Comparison of ENCODE assay signal across 12 mouse cellular contexts in genomic region chr15:85710641-85711580, GRCm38 (mm10). TPM values are rescaled to one million over a fixed set of nuclear protein-coding genes. Genes with fewer than 3 reads are reported as not detected.
DNase-seq lines count a peak whose midpoint lies in the region; ATAC-seq and TF ChIP-seq lines count a peak whose summit lies in the region.
"Had no signal": no experiment of that assay in that cellular context is flagged by ENCODE, and none has a peak within 500 bp of the region (broad histone marks: within the 10 kb centered on the region; RNA-seq: fewer than 3 reads in every experiment).

No protein-coding gene starts in this region.

- H3ac ChIP-seq in myocyte (ENCODE audit: control insufficient read depth, insufficient read length) = no peak overlapping the region

- H3K27ac ChIP-seq in forebrain, embryonic 16.5 days (ENCODE audit: low read length) = no peak overlapping the region
- H3K27ac ChIP-seq in forebrain, embryonic 11.5 days (ENCODE audit: low read depth, low read length) = no peak overlapping the region
- H3K27ac ChIP-seq in kidney, embryonic 16.5 days (ENCODE audit: low read length) = no peak overlapping the region
- H3K27ac ChIP-seq in neural tube, embryonic 13.5 days (replicated peaks) = peak overlapping the region; percentile 88; the same call in 1 of the 2 replicates
- H3K27ac ChIP-seq in neural tube, embryonic 15.5 days (replicated peaks) = no peak overlapping the region
- H3K27ac ChIP-seq: embryonic facial prominence, embryonic 12.5 days; kidney, postnatal 0 days; liver, embryonic 15.5 days had no signal

- H3K4me3 ChIP-seq in forebrain, embryonic 16.5 days (replicated peaks; ENCODE audit: low read length) = no peak overlapping the region
- H3K4me3 ChIP-seq in forebrain, embryonic 11.5 days (ENCODE audit: low read depth, low read length) = no peak overlapping the region
- no peak overlapping the region for H3K4me3 ChIP-seq in kidney, embryonic 16.5 days (ENCODE audit: low read length)
- no peak overlapping the region for H3K4me3 ChIP-seq in neural tube, embryonic 13.5 days
- no peak overlapping the region for H3K4me3 ChIP-seq in neural tube, embryonic 15.5 days (replicated peaks)
- H3K4me3 ChIP-seq in myocyte = no peak overlapping the region
- H3K4me3 ChIP-seq: embryonic facial prominence, embryonic 12.5 days; gastrocnemius, adult 2 months; liver, embryonic 15.5 days had no signal

- H3K9me3 ChIP-seq in forebrain, embryonic 16.5 days (ENCODE audit: control insufficient read depth, low read length) = no peaks in the 10 kb centered on the region
- H3K9me3 ChIP-seq in forebrain, embryonic 11.5 days (ENCODE audit: control insufficient read depth, low read length) = no peaks in the 10 kb centered on the region
- no peaks in the 10 kb centered on the region for H3K9me3 ChIP-seq in kidney, embryonic 16.5 days (ENCODE audit: low read length)
- no peaks in the 10 kb centered on the region for H3K9me3 ChIP-seq in neural tube, embryonic 13.5 days
- no peaks in the 10 kb centered on the region for H3K9me3 ChIP-seq in neural tube, embryonic 15.5 days (replicated peaks)
- H3K9me3 ChIP-seq: embryonic facial prominence, embryonic 12.5 days; liver, embryonic 15.5 days had no signal

- ATAC-seq in forebrain, embryonic 16.5 days = 0 out of 2 replicates have a peak, but pooled peaks have one; percentile 2
- ATAC-seq in forebrain, embryonic 11.5 days (replicated peaks; ENCODE audit: low FRiP score) = no peak
- ATAC-seq in kidney, embryonic 16.5 days (ENCODE audit: low FRiP score, low TSS enrichment) = 0 out of 2 replicates have a peak, but pooled peaks have one; percentile 10
- ATAC-seq in neural tube, embryonic 13.5 days (ENCODE audit: low read depth) = no peak; the same call in 1 of the 2 replicates
- ATAC-seq in neural tube, embryonic 15.5 days (ENCODE audit: low FRiP score) = no peak; the same call in 1 of the 2 replicates

- DNase-seq in forebrain, embryonic 11.5 days (ENCODE audit: low spot score) = no peak
- DNase-seq in kidney, adult 9 months = no peak
- DNase-seq in right cerebral cortex, postnatal 36 days (ENCODE audit: low spot score in 2 of 2) = no peak

- no peak for TF ChIP-seq POLR2A in myocyte (IDR thresholded peaks at IDR 0.05; ENCODE audit: insufficient read length, low read depth)

- peaks cover 8% of the 10 kb centered on the region for H3K36me3 ChIP-seq in forebrain, embryonic 16.5 days (ENCODE audit: control insufficient read depth, insufficient read depth)
- H3K36me3 ChIP-seq in forebrain, embryonic 11.5 days (ENCODE audit: control insufficient read depth, insufficient read depth, low read length) = no peaks in the 10 kb centered on the region
- peaks cover 19% of the 10 kb centered on the region for H3K36me3 ChIP-seq in kidney, embryonic 16.5 days (ENCODE audit: insufficient read depth, low read length)
- peaks cover 18% of the 10 kb centered on the region for H3K36me3 ChIP-seq in neural tube, embryonic 13.5 days
- H3K36me3 ChIP-seq in neural tube, embryonic 15.5 days = peaks cover 13% of the 10 kb centered on the region
- H3K36me3 ChIP-seq in myocyte (ENCODE audit: control insufficient read depth, insufficient read depth) = peaks cover 20% of the 10 kb centered on the region
- H3K36me3 ChIP-seq: liver, embryonic 15.5 days had no signal

- no peaks in the 10 kb centered on the region for H3K27me3 ChIP-seq in forebrain, embryonic 16.5 days (replicated peaks; ENCODE audit: control insufficient read depth, insufficient read depth, low read length)
- H3K27me3 ChIP-seq in forebrain, embryonic 11.5 days (ENCODE audit: control insufficient read depth, insufficient read depth, low read length) = no peaks in the 10 kb centered on the region; the same call in 1 of the 2 replicates
- H3K27me3 ChIP-seq in kidney, embryonic 16.5 days (ENCODE audit: insufficient read depth, low read length) = no peaks in the 10 kb centered on the region
- peaks cover 9% of the 10 kb centered on the region; the same call in 1 of the 2 replicates for H3K27me3 ChIP-seq in neural tube, embryonic 13.5 days
- H3K27me3 ChIP-seq in neural tube, embryonic 15.5 days (replicated peaks) = no peaks in the 10 kb centered on the region
- H3K27me3 ChIP-seq in myocyte (ENCODE audit: control insufficient read depth, insufficient read depth, insufficient read length) = no peaks in the 10 kb centered on the region
- H3K27me3 ChIP-seq: liver, embryonic 15.5 days had no signal

- H3K4me2 ChIP-seq in forebrain, embryonic 16.5 days (ENCODE audit: low read length) = no peak overlapping the region
- no peak overlapping the region for H3K4me2 ChIP-seq in forebrain, embryonic 11.5 days (ENCODE audit: low read depth, low read length, severe bottlenecking)
- no peak overlapping the region for H3K4me2 ChIP-seq in kidney, embryonic 16.5 days (replicated peaks; ENCODE audit: low read depth, low read length)
- H3K4me2 ChIP-seq in neural tube, embryonic 13.5 days = no peak overlapping the region
- no peak overlapping the region for H3K4me2 ChIP-seq in neural tube, embryonic 15.5 days
- no peak overlapping the region for H3K4me2 ChIP-seq in myocyte (ENCODE audit: low read depth)
- H3K4me2 ChIP-seq: embryonic facial prominence, embryonic 12.5 days; liver, embryonic 15.5 days had no signal

- WGBS in forebrain, embryonic 16.5 days = 79% methylated on average over 17 of the region's 17 CpGs
- 76% methylated on average over 17 of the region's 17 CpGs for WGBS in forebrain, embryonic 11.5 days
- WGBS in kidney, embryonic 16.5 days = 78% methylated on average over 17 of the region's 17 CpGs
- 79% methylated on average over 17 of the region's 17 CpGs for WGBS in neural tube, embryonic 13.5 days
- 79% methylated on average over 17 of the region's 17 CpGs for WGBS in neural tube, embryonic 15.5 days

- no peak overlapping the region for H3K9ac ChIP-seq in forebrain, embryonic 16.5 days (replicated peaks; ENCODE audit: low read depth, low read length)
- no peak overlapping the region for H3K9ac ChIP-seq in forebrain, embryonic 11.5 days (ENCODE audit: low read length)
- H3K9ac ChIP-seq in kidney, embryonic 16.5 days (replicated peaks; ENCODE audit: low read length) = no peak overlapping the region
- H3K9ac ChIP-seq in neural tube, embryonic 13.5 days = no peak overlapping the region
- no peak overlapping the region for H3K9ac ChIP-seq in neural tube, embryonic 15.5 days (replicated peaks)
- H3K9ac ChIP-seq: embryonic facial prominence, embryonic 12.5 days; liver, embryonic 15.5 days had no signal

- H3K79me2 ChIP-seq in myocyte (ENCODE audit: control insufficient read depth, insufficient read depth) = no peaks in the 10 kb centered on the region

- peaks cover 10% of the 10 kb centered on the region; the same call in 1 of the 2 replicates for H3K4me1 ChIP-seq in forebrain, embryonic 16.5 days (replicated peaks; ENCODE audit: control insufficient read depth, insufficient read depth, low read length)
- no peaks in the 10 kb centered on the region for H3K4me1 ChIP-seq in forebrain, embryonic 11.5 days (replicated peaks; ENCODE audit: control insufficient read depth, insufficient read depth, low read length)
- peaks cover 12% of the 10 kb centered on the region for H3K4me1 ChIP-seq in kidney, embryonic 16.5 days (ENCODE audit: insufficient read depth, low read length)
- H3K4me1 ChIP-seq in neural tube, embryonic 13.5 days (replicated peaks) = peaks cover 23% of the 10 kb centered on the region
- H3K4me1 ChIP-seq in neural tube, embryonic 15.5 days = peaks cover 21% of the 10 kb centered on the region
- H3K4me1 ChIP-seq: liver, embryonic 15.5 days had no signal

TF ChIP-seq in myocyte, 11 proteins besides CTCF, POLR2A, EP300 and RAD21:
- TF ChIP-seq SRF (IDR thresholded peaks at IDR 0.05; ENCODE audit: control insufficient read depth, insufficient read length, low read depth) = no peak
- peak; percentile 58 for TF ChIP-seq TCF3 (IDR thresholded peaks at IDR 0.05; ENCODE audit: insufficient read length, low read depth)
- TF ChIP-seq MYOD1 (IDR thresholded peaks at IDR 0.05; ENCODE audit: control insufficient read depth in 1 of 3, insufficient read length in 2 of 3, low read depth in 2 of 3) = peak in 2 of 3 experiments; percentile 33 to 76
- TF ChIP-seq E2F4 (IDR thresholded peaks at IDR 0.05; ENCODE audit: insufficient read depth) = no peak
- no peak for TF ChIP-seq MAX (IDR thresholded peaks at IDR 0.05; ENCODE audit: low read depth)
- TF ChIP-seq MYOG (IDR thresholded peaks at IDR 0.05; ENCODE audit: control insufficient read depth in 1 of 3, insufficient read depth in 1 of 3, insufficient read length in 2 of 3, low read depth in 2 of 3) = peak in 2 of 3 experiments; percentile 79 to 88
- TF ChIP-seq POLR2AphosphoS2 (IDR thresholded peaks at IDR 0.05; ENCODE audit: insufficient read length, low read depth) = peak; percentile 23

RNA-seq across cellular contexts. Expression of gene Ppara, which starts 23.9 kb away (rescaled TPM):
- 0.90 and 1.6 TPM in 2 replicates for polyA plus RNA-seq in forebrain, embryonic 16.5 days (2015; fragmentation: Nextera tagmentation; extraction: Ambion mirVana)
- 0.31 and 0.51 TPM in 2 replicates for polyA plus RNA-seq in forebrain, embryonic 11.5 days (2014; fragmentation: Nextera tagmentation; extraction: Ambion mirVana)
- 5.1 and 5.9 TPM in 2 replicates for polyA plus RNA-seq in kidney, embryonic 16.5 days (2015; fragmentation: Nextera tagmentation; extraction: Ambion mirVana)
- 1.0 and 2.0 TPM in 2 replicates for polyA plus RNA-seq in neural tube, embryonic 13.5 days (2015; fragmentation: Nextera tagmentation; extraction: Ambion mirVana)
- 1.5 and 2.0 TPM in 2 replicates for polyA plus RNA-seq in neural tube, embryonic 15.5 days (2015; fragmentation: Nextera tagmentation; extraction: Ambion mirVana)
- polyA plus RNA-seq in myocyte (2012; fragmentation: generic; extraction: Trizol) = 0.12 TPM

Comparison
In these comparisons a context has a peak if more than half of its experiments do, and no peak if none do; other contexts are left out.
1. ATAC-seq: peak in forebrain, embryonic 16.5 days (single experiment) and kidney, embryonic 16.5 days (single experiment); none in forebrain, embryonic 11.5 days (single experiment), neural tube, embryonic 13.5 days (single experiment) and neural tube, embryonic 15.5 days (single experiment).